Mouse (Mus musculus): ENCODE results near the gene Cfap74.
"Not testable (repeated sequence)": the region's sequence is repeated elsewhere in the genome, so short reads cannot be mapped to it uniquely, and the experiment has no call there.

The Cfap74 gene

GRCm38 (mm10) chr4:155468952-155469351, 60.0 kb downstream of the Cfap74 start, which contains the start of gene Tmem52:
Tmem52 (plus strand) TSS chr4:155469114.
- no peaks in the 10 kb centered on the region for H3K36me3 ChIP-seq (ENCODE audit: insufficient read depth, low read length)
- H3K9me3 ChIP-seq (ENCODE audit: low read length): no peaks in the 10 kb centered on the region
- TF ChIP-seq NANOG (IDR thresholded peaks at IDR 0.05; ENCODE audit: borderline replicate concordance, low read length) (no peak), POU5F1 (IDR thresholded peaks at IDR 0.05; ENCODE audit: borderline replicate concordance, low read length) (no peak), CTCF (conservative IDR thresholded peaks at IDR 0.05; ENCODE audit: low read length) (no peak)
- H3K4me1 ChIP-seq (replicated peaks; ENCODE audit: low read depth, low read length): peaks cover 44% of the 10 kb centered on the region
- peak within 1 kb of the TSS; percentile 74 for H3K4me3 ChIP-seq (replicated peaks; ENCODE audit: low read length)
- peaks cover 67% of the 10 kb centered on the region for H3K27me3 ChIP-seq (ENCODE audit: insufficient read depth, low read length)

GRCm38 (mm10) chr4:155469590-155470262, 60.7 kb downstream of the Cfap74 start:
- Histone ChIP-seq H3K36me3 (ENCODE audit: insufficient read depth, low read length) (no peaks in the 10 kb centered on the region), H3K4me3 (replicated peaks; ENCODE audit: low read length) (peak overlapping the region; percentile 74), H3K27me3 (ENCODE audit: insufficient read depth, low read length) (peaks cover 65% of the 10 kb centered on the region), H3K9me3 (ENCODE audit: low read length) (no peaks in the 10 kb centered on the region), H3K4me1 (replicated peaks; ENCODE audit: low read depth, low read length) (peaks cover 47% of the 10 kb centered on the region)
- TF ChIP-seq CTCF (conservative IDR thresholded peaks at IDR 0.05; ENCODE audit: low read length): no peak
- TF ChIP-seq POU5F1 (IDR thresholded peaks at IDR 0.05; ENCODE audit: borderline replicate concordance, low read length): no peak
- no peak for TF ChIP-seq NANOG (IDR thresholded peaks at IDR 0.05; ENCODE audit: borderline replicate concordance, low read length)

- TF ChIP-seq CTCF (conservative IDR thresholded peaks at IDR 0.05; ENCODE audit: low read length): no peak
- TF ChIP-seq POU5F1 (IDR thresholded peaks at IDR 0.05; ENCODE audit: borderline replicate concordance, low read length): no peak
- TF ChIP-seq NANOG (IDR thresholded peaks at IDR 0.05; ENCODE audit: borderline replicate concordance, low read length): no peak
- Histone ChIP-seq H3K36me3 (ENCODE audit: insufficient read depth, low read length) (no peaks in the 10 kb centered on the region), H3K4me3 (replicated peaks; ENCODE audit: low read length) (peak overlapping the region; percentile 74), H3K27me3 (ENCODE audit: insufficient read depth, low read length) (peaks cover 61% of the 10 kb centered on the region), H3K9me3 (ENCODE audit: low read length) (no peaks in the 10 kb centered on the region), H3K4me1 (replicated peaks; ENCODE audit: low read depth, low read length) (peaks cover 47% of the 10 kb centered on the region)
These were observed 61.4 kb downstream of the Cfap74 start for GRCm38 (mm10) chr4:155470263-155470953.

- no peak for TF ChIP-seq CTCF (conservative IDR thresholded peaks at IDR 0.05; ENCODE audit: low read length)
- no peak for TF ChIP-seq NANOG (IDR thresholded peaks at IDR 0.05; ENCODE audit: borderline replicate concordance, low read length)
- no peak for TF ChIP-seq POU5F1 (IDR thresholded peaks at IDR 0.05; ENCODE audit: borderline replicate concordance, low read length)
These were observed 62.0 kb downstream of the Cfap74 start for GRCm38 (mm10) chr4:155470997-155471396.

GRCm38 (mm10) chr4:155471406-155471805, 62.4 kb downstream of the Cfap74 start:
- Histone ChIP-seq H3K36me3 (ENCODE audit: insufficient read depth, low read length) (no peaks in the 10 kb centered on the region), H3K4me3 (replicated peaks; ENCODE audit: low read length) (no peak overlapping the region), H3K9me3 (ENCODE audit: low read length) (no peaks in the 10 kb centered on the region), H3K4me1 (replicated peaks; ENCODE audit: low read depth, low read length) (peaks cover 47% of the 10 kb centered on the region), H3K27me3 (ENCODE audit: insufficient read depth, low read length) (peaks cover 53% of the 10 kb centered on the region)
- no peak for TF ChIP-seq POU5F1 (IDR thresholded peaks at IDR 0.05; ENCODE audit: borderline replicate concordance, low read length)

More at GRCm38 (mm10) chr4:155470997-155471396, 62.0 kb downstream of the Cfap74 start:
- H3K4me1 ChIP-seq (replicated peaks; ENCODE audit: low read depth, low read length): peaks cover 47% of the 10 kb centered on the region
- H3K36me3 ChIP-seq (ENCODE audit: insufficient read depth, low read length): no peaks in the 10 kb centered on the region
- H3K27me3 ChIP-seq (ENCODE audit: insufficient read depth, low read length): peaks cover 55% of the 10 kb centered on the region
- H3K9me3 ChIP-seq (ENCODE audit: low read length): no peaks in the 10 kb centered on the region
- no peak overlapping the region for H3K4me3 ChIP-seq (replicated peaks; ENCODE audit: low read length)

DNA sequence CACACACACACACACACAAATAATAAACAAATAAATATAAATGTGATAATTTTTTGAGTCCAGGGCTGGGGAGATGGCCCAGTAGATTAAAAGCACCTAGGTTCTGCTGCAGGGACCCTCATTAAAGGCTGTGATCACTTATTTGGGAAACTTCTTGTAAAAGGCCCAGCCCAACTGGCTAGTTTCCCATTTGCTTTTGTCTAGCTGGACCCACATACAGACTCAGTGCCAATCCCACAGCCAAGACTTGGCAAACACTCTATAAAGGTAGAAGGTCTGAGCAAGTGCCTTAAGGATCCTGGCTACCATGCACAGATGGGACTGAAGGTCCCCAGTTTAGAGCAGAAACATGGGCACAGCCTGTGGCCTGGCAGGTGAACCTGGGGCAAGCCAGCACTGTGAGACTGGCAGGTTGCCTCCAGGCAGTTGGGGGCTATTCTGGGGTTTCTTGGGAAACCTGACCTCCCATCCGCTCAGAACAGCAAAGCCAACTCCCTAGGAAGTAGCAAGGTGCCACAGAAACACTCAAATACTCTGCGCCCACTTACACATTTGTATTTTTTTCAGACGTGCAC, 63.8 kb downstream of the Cfap74 start:
- no peak for TF ChIP-seq POU5F1 (IDR thresholded peaks at IDR 0.05; ENCODE audit: borderline replicate concordance, low read length)
- no peak for TF ChIP-seq NANOG (IDR thresholded peaks at IDR 0.05; ENCODE audit: borderline replicate concordance, low read length)
- TF ChIP-seq CTCF (conservative IDR thresholded peaks at IDR 0.05; ENCODE audit: low read length): no peak
- Histone ChIP-seq H3K36me3 (ENCODE audit: insufficient read depth, low read length) (no peaks in the 10 kb centered on the region), H3K27me3 (ENCODE audit: insufficient read depth, low read length) (peaks cover 47% of the 10 kb centered on the region), H3K4me1 (replicated peaks; ENCODE audit: low read depth, low read length) (peaks cover 51% of the 10 kb centered on the region), H3K4me3 (replicated peaks; ENCODE audit: low read length) (peak overlapping the region; percentile 55), H3K9me3 (ENCODE audit: low read length) (no peaks in the 10 kb centered on the region)

GRCm38 (mm10) chr4:155473319-155473718, 64.3 kb downstream of the Cfap74 start:
- Histone ChIP-seq H3K4me1 (replicated peaks; ENCODE audit: low read depth, low read length) (peaks cover 53% of the 10 kb centered on the region), H3K27me3 (ENCODE audit: insufficient read depth, low read length) (peaks cover 45% of the 10 kb centered on the region), H3K4me3 (replicated peaks; ENCODE audit: low read length) (peak overlapping the region; percentile 55), H3K9me3 (ENCODE audit: low read length) (no peaks in the 10 kb centered on the region), H3K36me3 (ENCODE audit: insufficient read depth, low read length) (no peaks in the 10 kb centered on the region)
- no peak for TF ChIP-seq NANOG (IDR thresholded peaks at IDR 0.05; ENCODE audit: borderline replicate concordance, low read length)
- no peak for TF ChIP-seq CTCF (conservative IDR thresholded peaks at IDR 0.05; ENCODE audit: low read length)
- no peak for TF ChIP-seq POU5F1 (IDR thresholded peaks at IDR 0.05; ENCODE audit: borderline replicate concordance, low read length)

DNA sequence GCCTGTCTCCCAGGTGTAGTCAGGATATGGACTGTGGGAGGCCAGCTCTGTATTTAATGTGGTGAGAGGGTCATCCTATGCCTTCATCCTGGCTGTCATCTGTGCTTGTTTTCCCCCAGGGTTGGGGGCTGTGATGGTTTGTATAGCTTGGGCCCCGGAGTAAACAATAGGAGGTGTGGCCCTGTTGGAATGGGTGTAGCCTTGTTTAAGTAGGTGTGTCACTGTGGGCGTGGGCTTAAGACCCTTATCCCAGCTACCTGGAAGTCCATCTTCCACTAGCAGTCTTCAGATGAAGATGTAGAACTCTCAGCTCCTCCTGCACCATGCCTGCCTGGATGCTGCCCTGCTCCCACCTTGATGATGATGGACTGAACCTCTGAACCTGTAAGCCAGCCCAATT, 64.8 kb downstream of the Cfap74 start:
- H3K36me3 ChIP-seq (ENCODE audit: insufficient read depth, low read length); H3K9me3 ChIP-seq (ENCODE audit: low read length): not testable (repeated sequence)
- Histone ChIP-seq H3K27me3 (ENCODE audit: insufficient read depth, low read length) (peaks cover 45% of the 10 kb centered on the region), H3K4me1 (replicated peaks; ENCODE audit: low read depth, low read length) (peaks cover 49% of the 10 kb centered on the region), H3K4me3 (replicated peaks; ENCODE audit: low read length) (peak overlapping the region; percentile 55)

Data from E14TG2a.4 (cell line).